Mouse (Mus musculus) small intestine, adult 2 months (tissue): Measurements from ENCODE around the gene Stpg3. TPM values are rescaled to one million over a fixed set of nuclear protein-coding genes. Genes with fewer than 3 reads are reported as not detected.

Source experiments
- H3K27ac ChIP-seq: fragments of 200-500 bp; 2 replicates; pipeline ENCODE4 v1.5.1; 2012; ENCODE audit warnings: low read depth, low read length, control low read depth, inconsistent platforms; ENCODE audit not compliant: insufficient read depth
- H3K27me3 ChIP-seq: fragments of 200-500 bp; 2 replicates; pipeline ENCODE4 v1.6.1; 2012; ENCODE audit warnings: mild to moderate bottlenecking, moderate library complexity, low read length, inconsistent platforms; ENCODE audit not compliant: control insufficient read depth, insufficient read depth
- H3K36me3 ChIP-seq: fragments of 200-500 bp; 2 replicates; pipeline ENCODE4 v1.6.1; 2012; ENCODE audit warnings: mild to moderate bottlenecking, low read length, control low read depth, inconsistent platforms; ENCODE audit not compliant: control insufficient read depth, insufficient read depth
- H3K4me1 ChIP-seq: fragments of 200-500 bp; 2 replicates; pipeline ENCODE4 v1.6.1; 2012; ENCODE audit warnings: low read length, inconsistent platforms, mixed read lengths; ENCODE audit not compliant: control insufficient read depth, insufficient read depth, insufficient read length
- H3K4me3 ChIP-seq: fragments of 200-500 bp; 2 replicates; pipeline ENCODE4 v1.5.1; 2012; ENCODE audit warnings: low read depth, mild to moderate bottlenecking, control low read depth, inconsistent platforms, low read length, moderate library complexity
- CTCF ChIP-seq: fragments of 200-500 bp; IDR thresholded peaks from 2 replicates; pipeline ENCODE4 v1.5.1; 2012; ENCODE audit warnings: low read depth, mild to moderate bottlenecking, control low read depth, inconsistent platforms, low read length, moderate library complexity, mixed read lengths; ENCODE audit not compliant: insufficient replicate concordance, insufficient read length; ENCODE audit errors: extremely low read depth
- POLR2A ChIP-seq: fragments of 200-500 bp; IDR thresholded peaks from 2 replicates; pipeline ENCODE4 v1.6.1; 2012; ENCODE audit warnings: low read depth, mild to moderate bottlenecking, control low read depth, inconsistent platforms, low read length, moderate library complexity
- WGBS: fragments of 180-500 bp; shearing (Covaris S2); methylation state at CpG from one replicate; pipeline ENCODE4 v1.1.7; 2018; 5-methylcytosine and 5-hydroxymethylcytosine counted together
- polyA plus RNA-seq: library from polyadenylated mRNA; depleted of rRNA; stranded (reverse); fragments of >200 nt; gene quantifications from 2 replicates; pipeline ENCODE4 v1.2.3, GENCODE M21; 2012

The Stpg3 gene
- polyA plus RNA-seq, 1 experiment: not detected

GRCm38 (mm10) chr2:25234050-25234449 lies 19.6 kb upstream of the Stpg3 start, which contains the start of gene Slc34a3:
TSS of gene Slc34a3 (minus strand) at chr2:25234364.
- H3K4me3 ChIP-seq: no peak within 1 kb of the TSS
- 41% methylated on average over 3 of the region's 3 CpGs for WGBS
- peak within 1 kb of the TSS; percentile 86 for H3K27ac ChIP-seq

GRCm38 (mm10) chr2:25233421-25233820 lies 19.0 kb upstream of the Stpg3 start:
- Histone ChIP-seq H3K36me3 (no peaks in the 10 kb centered on the region), H3K4me3 (no peak overlapping the region), H3K4me1 (peaks cover 40% of the 10 kb centered on the region), H3K27me3 (no peaks in the 10 kb centered on the region), H3K27ac (no peak overlapping the region)
- WGBS: 73% methylated on average over 4 of the region's 4 CpGs
- TF ChIP-seq CTCF (no peak), POLR2A (no peak)

More at GRCm38 (mm10) chr2:25234050-25234449, 19.6 kb upstream of the Stpg3 start, which contains the start of gene Slc34a3:
- H3K36me3 ChIP-seq: no peaks in the 10 kb centered on the region
- H3K4me1 ChIP-seq: peaks cover 37% of the 10 kb centered on the region
- no peaks in the 10 kb centered on the region for H3K27me3 ChIP-seq
- no peak for TF ChIP-seq CTCF
- TF ChIP-seq POLR2A: no peak

GRCm38 (mm10) chr2:25231038-25231437 lies 16.6 kb upstream of the Stpg3 start:
- no peaks in the 10 kb centered on the region for H3K27me3 ChIP-seq
- H3K4me1 ChIP-seq: peaks cover 29% of the 10 kb centered on the region
- H3K36me3 ChIP-seq: no peaks in the 10 kb centered on the region
- 78% methylated on average over 12 of the region's 12 CpGs for WGBS
- no peak overlapping the region for H3K4me3 ChIP-seq
- no peak overlapping the region for H3K27ac ChIP-seq
- no peak for TF ChIP-seq POLR2A
- TF ChIP-seq CTCF: no peak

- Histone ChIP-seq H3K27ac (no peak overlapping the region), H3K4me1 (peaks cover 25% of the 10 kb centered on the region), H3K4me3 (no peak overlapping the region), H3K27me3 (no peaks in the 10 kb centered on the region), H3K36me3 (no peaks in the 10 kb centered on the region)
- 90% methylated on average over 7 of the region's 7 CpGs for WGBS
- no peak for TF ChIP-seq POLR2A
- TF ChIP-seq CTCF: no peak
These were observed 16.1 kb upstream of the Stpg3 start for GRCm38 (mm10) chr2:25230581-25230980.

DNA sequence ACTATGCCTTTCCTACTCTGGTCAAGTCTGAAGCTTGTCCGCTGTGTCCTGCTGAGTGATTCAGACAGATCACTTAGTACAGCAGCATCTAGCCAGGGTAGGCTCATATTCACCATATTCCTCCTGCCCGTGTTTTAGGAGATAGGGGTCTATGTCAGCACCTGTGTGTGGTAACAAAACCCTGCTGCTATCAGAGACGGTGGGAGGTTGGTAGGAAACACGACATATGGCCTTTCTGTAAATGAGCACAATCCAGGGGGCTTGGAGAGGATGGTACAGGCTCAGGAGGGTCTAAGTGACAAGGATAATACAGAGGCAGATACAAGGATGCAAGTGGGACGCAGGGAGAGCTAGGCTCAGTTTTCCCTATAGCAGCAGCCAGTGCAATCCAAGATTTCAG lies 15.1 kb upstream of the Stpg3 start:
- H3K4me1 ChIP-seq: peaks cover 17% of the 10 kb centered on the region
- no peak overlapping the region for H3K4me3 ChIP-seq
- H3K36me3 ChIP-seq: no peaks in the 10 kb centered on the region
- H3K27ac ChIP-seq: no peak overlapping the region
- no peaks in the 10 kb centered on the region for H3K27me3 ChIP-seq
- 93% methylated on average over 5 of the region's 5 CpGs for WGBS
- TF ChIP-seq CTCF (no peak), POLR2A (no peak)

DNA sequence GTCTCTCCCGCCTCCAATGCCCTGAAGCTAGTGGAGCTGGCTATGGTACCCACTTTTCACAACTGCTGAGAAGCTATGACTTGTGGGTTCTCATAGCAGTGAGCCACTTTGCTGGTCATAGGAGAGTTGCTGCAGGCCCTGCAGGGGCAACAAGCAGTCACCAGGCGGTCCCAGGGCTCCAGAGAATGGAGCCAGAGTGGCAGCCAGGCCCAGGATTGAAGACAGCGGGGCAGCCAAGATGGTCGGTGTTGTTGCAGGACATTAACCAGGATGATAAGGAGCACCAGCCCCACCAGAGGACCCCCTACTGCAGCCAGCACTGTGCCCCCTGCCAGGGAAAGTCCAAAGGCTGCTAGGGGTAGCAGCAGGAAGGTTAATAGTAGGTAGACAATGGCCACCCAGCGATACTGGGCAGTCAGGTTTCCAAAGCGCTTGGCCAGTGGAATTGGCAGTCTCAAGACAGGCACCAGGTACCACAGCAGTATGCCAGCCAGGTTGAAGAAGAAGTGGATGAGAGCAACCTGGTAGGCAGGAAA lies 14.6 kb upstream of the Stpg3 start:
- Histone ChIP-seq H3K27me3 (no peaks in the 10 kb centered on the region), H3K36me3 (no peaks in the 10 kb centered on the region), H3K4me1 (peaks cover 12% of the 10 kb centered on the region), H3K4me3 (no peak overlapping the region), H3K27ac (peak overlapping the region; percentile 56)
- TF ChIP-seq POLR2A (no peak), CTCF (no peak)
- 77% methylated on average over 6 of the region's 6 CpGs for WGBS

DNA sequence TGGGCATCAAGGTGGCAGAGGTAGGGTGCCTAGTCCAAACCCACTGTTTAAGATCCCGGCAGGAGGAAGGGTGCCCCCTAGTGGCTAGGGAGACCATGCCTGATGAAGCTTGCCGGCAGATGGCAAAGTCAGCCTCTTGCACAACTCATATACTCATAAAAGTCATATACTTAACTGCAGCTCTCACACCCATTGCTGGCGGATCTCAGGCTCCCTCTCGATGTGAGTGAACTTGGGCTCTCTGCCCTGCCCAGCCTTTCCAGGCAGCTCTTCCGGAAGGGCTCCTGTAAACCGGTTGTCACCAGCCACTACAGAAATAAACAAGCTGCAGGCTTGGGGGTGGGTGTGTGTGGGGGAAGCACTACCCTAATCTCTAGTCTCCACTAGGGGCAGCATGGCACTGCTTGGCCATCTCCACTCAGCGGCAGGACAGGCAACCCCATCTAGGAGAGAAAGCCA lies 14.0 kb upstream of the Stpg3 start:
- Histone ChIP-seq H3K4me3 (peak overlapping the region; percentile 30), H3K36me3 (peaks cover under 1% of the 10 kb centered on the region), H3K4me1 (peaks cover 8% of the 10 kb centered on the region), H3K27ac (peak overlapping the region; percentile 56), H3K27me3 (no peaks in the 10 kb centered on the region)
- TF ChIP-seq CTCF (peak; percentile 78), POLR2A (0 out of 2 replicates have a peak, but pooled peaks have one; percentile 32)
- 1% methylated on average over 7 of the region's 7 CpGs for WGBS
